Mouse (Mus musculus) liver, embryonic 16.5 days (tissue): ENCODE measurements around the gene Camsap3. TPM values are rescaled to one million over a fixed set of nuclear protein-coding genes. Genes with fewer than 3 reads are reported as not detected.

Source experiments
- ATAC-seq: fragments of 200-750 bp; cut with Nextera tagmentation; 2 replicates; pipeline ENCODE4 v1.8.0; 2017; ENCODE audit warnings: low read depth, mild to moderate bottlenecking, moderate number of reproducible peaks, moderate library complexity
- H3K27ac ChIP-seq: fragments of 300-500 bp; sonication (generic); 2 replicates; pipeline ENCODE4 v1.5.1; 2014; ENCODE audit warnings: mild to moderate bottlenecking, low read length
- H3K27me3 ChIP-seq: fragments of 300-500 bp; sonication (generic); 2 replicates; pipeline ENCODE4 v1.6.1; 2014; ENCODE audit warnings: low read depth, low read length, mixed read lengths; ENCODE audit not compliant: control insufficient read depth, insufficient read depth
- H3K36me3 ChIP-seq: fragments of 300-500 bp; sonication (generic); 2 replicates; pipeline ENCODE4 v1.6.1; 2014; ENCODE audit warnings: mild to moderate bottlenecking; ENCODE audit not compliant: control insufficient read depth, insufficient read depth
- H3K4me1 ChIP-seq: fragments of 300-500 bp; sonication (generic); 2 replicates; pipeline ENCODE4 v1.6.1; 2014; ENCODE audit warnings: low read depth, low read length, mixed read lengths; ENCODE audit not compliant: control insufficient read depth
- H3K4me2 ChIP-seq: fragments of 300-500 bp; sonication (generic); 2 replicates; pipeline ENCODE4 v1.6.1; 2014; ENCODE audit warnings: low read depth, low read length, mixed read lengths
- H3K4me3 ChIP-seq: fragments of 300-500 bp; sonication (generic); 2 replicates; pipeline ENCODE4 v1.5.1; 2014; ENCODE audit warnings: low read depth, mild to moderate bottlenecking, low read length
- H3K9ac ChIP-seq: fragments of 300-500 bp; sonication (generic); 2 replicates; pipeline ENCODE4 v1.6.1; 2014; ENCODE audit warnings: low read depth, low read length
- H3K9me3 ChIP-seq: fragments of 300-500 bp; sonication (generic); replicated peaks from 2 replicates; pipeline ENCODE4 v1.6.1; 2016; ENCODE audit warnings: low read length; ENCODE audit not compliant: control insufficient read depth
- WGBS: fragments of 180-500 bp; shearing (Covaris S2); extraction: QIAGEN DNeasy Blood & Tissue Kit; methylation state at CpG from one replicate; pipeline ENCODE4 v1.1.7; 2014; ENCODE audit not compliant: insufficient replicate concordance; 5-methylcytosine and 5-hydroxymethylcytosine counted together
- polyA plus RNA-seq: library from polyadenylated mRNA; unstranded; fragments of >200 nt; fragmentation: Nextera tagmentation; extraction: Ambion mirVana; gene quantifications from 2 replicates; pipeline ENCODE4 v1.2.1, GENCODE M21; 2015

Gene Camsap3
- polyA plus RNA-seq, 1 experiment from 2014 or later: 2.6 TPM

DNA sequence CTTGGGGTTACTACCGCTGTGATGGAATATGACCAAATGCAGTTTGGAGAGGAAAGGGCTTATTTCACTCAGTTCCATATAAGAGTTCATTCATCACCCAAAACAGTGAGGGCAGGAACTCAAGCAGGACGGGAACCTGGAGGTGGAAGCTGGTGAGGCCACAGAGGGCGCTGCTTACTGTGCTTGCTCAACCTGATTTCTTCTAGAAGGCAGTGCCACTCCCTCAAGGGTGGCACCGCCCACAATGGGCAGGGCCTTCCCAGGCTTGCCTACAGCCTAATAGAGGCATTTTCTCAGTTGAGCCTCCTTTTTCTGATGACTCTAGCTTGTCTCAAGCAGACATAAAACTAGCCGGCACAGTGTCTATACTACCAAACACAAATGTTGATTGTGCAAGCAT lies 58.7 kb downstream of the Camsap3 start:
- H3K9me3 ChIP-seq: no peaks in the 10 kb centered on the region

DNA sequence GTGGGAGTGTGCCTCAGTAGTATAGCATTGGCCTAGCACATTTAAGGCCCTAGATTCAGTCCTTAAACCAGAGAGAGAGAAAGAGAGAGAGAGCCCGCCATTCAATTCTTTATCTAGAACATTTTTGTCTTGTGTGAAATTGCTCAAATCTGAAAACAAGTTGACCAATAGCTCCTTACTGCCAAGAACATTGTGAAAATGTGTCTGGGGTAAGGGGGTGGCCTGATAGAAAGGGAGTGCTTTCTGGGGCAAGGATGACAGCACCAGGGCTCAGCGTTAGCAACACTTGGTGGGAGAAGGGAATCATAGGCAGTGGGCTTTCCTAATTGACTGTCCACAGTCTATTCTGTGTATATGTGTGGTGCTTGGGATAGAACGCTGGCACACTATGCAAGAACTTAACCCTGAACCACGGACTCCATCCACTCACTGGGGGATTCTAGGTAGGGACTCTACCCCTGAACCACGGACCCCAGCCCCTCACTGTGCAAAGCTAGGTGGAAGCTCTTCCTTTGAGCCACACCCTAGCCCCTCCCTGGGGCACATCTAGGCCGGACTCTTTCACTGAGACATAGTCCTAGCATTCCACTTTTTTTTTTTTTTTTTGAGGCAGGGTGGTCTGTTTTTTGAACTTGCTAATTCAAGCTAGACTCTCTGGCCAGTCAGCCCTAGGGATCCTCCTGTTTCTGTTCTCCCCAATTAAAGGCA lies 59.9 kb downstream of the Camsap3 start:
- Histone ChIP-seq H3K9ac (no peak overlapping the region), H3K4me1 (no peaks in the 10 kb centered on the region; the same call in 1 of the 2 replicates), H3K27me3 (no peaks in the 10 kb centered on the region), H3K9me3 (no peaks in the 10 kb centered on the region), H3K36me3 (no peaks in the 10 kb centered on the region), H3K27ac (no peak overlapping the region), H3K4me2 (no peak overlapping the region), H3K4me3 (no peak overlapping the region)
- WGBS: 61% methylated on average over 6 of the region's 6 CpGs
- ATAC-seq: no peak

More for the DNA sequence above, 58.7 kb downstream of the Camsap3 start:
- WGBS: 14% methylated on average over 5 of the region's 5 CpGs
- H3K4me2 ChIP-seq: no peak overlapping the region
- peak; percentile 83 for ATAC-seq
- H3K27ac ChIP-seq: no peak overlapping the region
- H3K4me1 ChIP-seq: no peaks in the 10 kb centered on the region; the same call in 1 of the 2 replicates
- H3K4me3 ChIP-seq: no peak overlapping the region
- H3K36me3 ChIP-seq: 0 out of 2 replicates have a peak, but pooled peaks cover 6% of the 10 kb centered on the region
- H3K9ac ChIP-seq: no peak overlapping the region
- no peaks in the 10 kb centered on the region for H3K27me3 ChIP-seq

DNA sequence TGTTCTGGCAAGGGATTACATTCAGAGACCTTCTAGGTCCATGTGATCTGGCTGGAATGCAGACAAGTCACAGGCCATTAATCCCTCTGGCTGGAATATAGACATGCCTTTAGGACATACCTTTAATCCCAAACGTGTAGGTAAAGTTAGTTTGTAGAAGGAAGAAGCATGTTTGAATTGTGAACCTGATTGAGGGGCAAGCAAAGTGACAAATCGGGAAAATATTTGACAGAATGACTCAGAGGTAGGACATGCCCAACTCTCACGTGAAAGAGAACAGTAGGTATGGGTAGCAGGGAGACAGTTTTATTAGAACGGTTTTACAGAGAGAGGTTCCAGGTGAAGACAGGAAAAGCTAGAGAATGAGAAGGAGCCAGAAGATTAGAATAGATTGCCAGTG lies 60.5 kb downstream of the Camsap3 start:
- Histone ChIP-seq H3K36me3 (no peaks in the 10 kb centered on the region), H3K4me3 (no peak overlapping the region), H3K4me2 (no peak overlapping the region), H3K9ac (no peak overlapping the region), H3K4me1 (no peaks in the 10 kb centered on the region; the same call in 1 of the 2 replicates), H3K27me3 (no peaks in the 10 kb centered on the region), H3K9me3 (no peaks in the 10 kb centered on the region), H3K27ac (peak overlapping the region; percentile 37; the same call in 1 of the 2 replicates)
- WGBS: 51% methylated on average over 4 of the region's 4 CpGs
- ATAC-seq: no peak

DNA sequence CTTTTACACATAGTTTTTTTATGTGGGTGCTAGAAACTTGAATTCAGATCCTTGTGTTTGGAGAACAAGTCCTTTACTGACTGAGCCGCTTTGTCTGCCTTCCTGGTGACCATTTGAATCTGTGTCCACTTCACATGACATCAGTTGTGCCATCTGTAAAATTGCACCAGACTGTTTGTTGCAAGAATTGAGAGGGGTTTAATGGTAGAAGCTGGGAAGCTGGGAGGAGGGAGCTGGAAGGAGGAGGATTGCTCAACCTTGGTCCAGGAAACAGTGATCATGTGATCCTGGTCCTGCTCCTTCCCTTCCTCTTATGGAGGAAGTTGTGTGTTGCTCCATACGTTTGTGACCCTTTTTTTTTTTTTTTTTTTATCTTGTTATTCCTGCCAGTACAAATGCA lies 61.2 kb downstream of the Camsap3 start:
- Histone ChIP-seq H3K27ac (peak overlapping the region; percentile 37; the same call in 1 of the 2 replicates), H3K9ac (no peak overlapping the region), H3K27me3 (no peaks in the 10 kb centered on the region), H3K4me1 (no peaks in the 10 kb centered on the region; the same call in 1 of the 2 replicates), H3K4me2 (no peak overlapping the region), H3K4me3 (no peak overlapping the region), H3K9me3 (no peaks in the 10 kb centered on the region), H3K36me3 (no peaks in the 10 kb centered on the region)
- no peak for ATAC-seq
- WGBS: 26% methylated on average over 2 of the region's 2 CpGs

DNA sequence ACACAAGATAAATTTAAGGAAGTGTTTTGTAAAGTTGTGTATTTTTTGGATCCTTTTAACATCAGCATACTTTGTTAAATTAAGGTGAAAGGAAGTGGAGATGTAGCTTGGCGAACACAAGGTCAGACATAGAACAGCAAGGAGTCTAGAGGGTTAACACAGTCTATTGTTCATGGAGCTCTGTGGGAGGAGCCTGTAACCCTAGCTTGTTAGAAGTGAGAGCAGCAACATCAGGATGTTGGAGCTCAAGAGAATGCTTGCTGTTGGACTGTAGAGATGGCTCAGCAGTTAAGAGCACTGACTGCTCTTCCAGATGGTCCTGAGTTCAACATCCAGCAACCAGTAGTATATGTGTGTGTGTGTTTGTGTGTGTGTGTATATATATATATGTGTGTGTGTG lies 61.9 kb downstream of the Camsap3 start:
- H3K4me2 ChIP-seq: peak overlapping the region; percentile 10; the same call in 1 of the 2 replicates
- 33% methylated on average over 1 of the region's 1 CpGs for WGBS
- no peak overlapping the region for H3K9ac ChIP-seq
- no peaks in the 10 kb centered on the region for H3K36me3 ChIP-seq
- no peaks in the 10 kb centered on the region for H3K9me3 ChIP-seq
- no peak overlapping the region for H3K27ac ChIP-seq
- ATAC-seq: no peak
- no peak overlapping the region for H3K4me3 ChIP-seq
- no peaks in the 10 kb centered on the region for H3K27me3 ChIP-seq
- no peaks in the 10 kb centered on the region; the same call in 1 of the 2 replicates for H3K4me1 ChIP-seq

DNA sequence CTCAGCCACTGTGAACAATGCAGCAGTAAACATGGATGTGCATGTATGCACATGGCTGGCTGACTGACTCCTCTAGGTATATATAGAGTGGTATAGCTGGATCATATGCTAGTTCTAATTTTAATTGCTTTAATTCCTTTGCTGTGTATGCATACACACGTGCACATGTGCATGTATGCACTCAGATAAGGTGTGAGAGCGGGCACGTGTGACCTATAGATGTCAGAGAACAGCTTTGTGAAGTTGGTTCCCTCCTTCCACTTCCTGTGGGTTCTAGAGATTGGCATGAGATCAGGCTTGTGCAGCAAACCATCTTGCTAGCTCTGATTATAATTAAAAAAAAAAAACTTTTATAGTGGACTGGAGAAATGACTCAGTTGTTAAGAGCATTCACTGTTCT lies 65.8 kb downstream of the Camsap3 start:
- ATAC-seq: no peak
- H3K9ac ChIP-seq: no peak overlapping the region
- H3K4me1 ChIP-seq: no peaks in the 10 kb centered on the region
- no peak overlapping the region for H3K4me2 ChIP-seq
- WGBS: 29% methylated on average over 3 of the region's 3 CpGs
- H3K4me3 ChIP-seq: no peak overlapping the region
- H3K9me3 ChIP-seq: no peaks in the 10 kb centered on the region
- no peaks in the 10 kb centered on the region for H3K27me3 ChIP-seq
- no peak overlapping the region for H3K27ac ChIP-seq
- H3K36me3 ChIP-seq: no peaks in the 10 kb centered on the region

DNA sequence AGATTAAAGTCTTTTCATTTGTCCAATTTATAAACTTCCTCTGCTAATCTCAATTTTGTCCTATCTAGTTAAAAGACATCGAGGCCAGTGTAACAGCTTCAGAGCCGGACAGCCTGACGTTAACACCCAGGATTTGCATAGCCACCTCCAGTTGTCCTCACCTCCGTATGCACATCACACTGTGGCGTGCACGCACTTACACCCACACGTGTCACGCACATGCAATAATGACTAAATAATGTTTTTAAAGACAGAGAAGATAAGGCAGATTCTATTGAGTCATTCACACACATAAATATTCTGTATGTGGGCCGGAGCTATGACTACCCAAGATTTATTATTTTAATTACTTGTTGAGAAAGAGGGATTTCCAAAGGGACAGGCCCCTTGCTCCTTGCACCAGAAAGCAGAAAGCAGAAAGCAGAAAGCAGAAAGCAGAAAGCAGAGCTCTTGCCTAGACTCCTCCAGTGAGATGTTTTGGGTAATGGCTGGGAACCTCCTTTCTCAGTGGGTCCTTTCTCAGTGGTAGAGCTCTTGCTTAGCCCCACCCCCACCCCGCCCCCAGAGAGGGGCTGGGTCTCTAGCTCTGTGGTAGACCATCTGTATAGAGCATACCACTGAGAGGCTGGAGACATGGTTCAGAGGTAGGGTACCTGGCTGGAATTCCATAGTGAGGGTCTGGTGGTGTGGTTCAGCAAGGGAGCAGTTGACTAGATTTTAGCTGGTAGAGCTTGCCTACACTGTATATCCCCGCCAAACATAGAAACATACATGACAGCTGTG lies 67.8 kb downstream of the Camsap3 start:
- Histone ChIP-seq H3K27ac (no peak overlapping the region), H3K4me2 (no peak overlapping the region), H3K27me3 (no peaks in the 10 kb centered on the region), H3K4me3 (no peak overlapping the region), H3K4me1 (no peaks in the 10 kb centered on the region), H3K9ac (no peak overlapping the region), H3K36me3 (no peaks in the 10 kb centered on the region), H3K9me3 (no peaks in the 10 kb centered on the region)
- no peak for ATAC-seq
- 68% methylated on average over 11 of the region's 11 CpGs for WGBS

DNA sequence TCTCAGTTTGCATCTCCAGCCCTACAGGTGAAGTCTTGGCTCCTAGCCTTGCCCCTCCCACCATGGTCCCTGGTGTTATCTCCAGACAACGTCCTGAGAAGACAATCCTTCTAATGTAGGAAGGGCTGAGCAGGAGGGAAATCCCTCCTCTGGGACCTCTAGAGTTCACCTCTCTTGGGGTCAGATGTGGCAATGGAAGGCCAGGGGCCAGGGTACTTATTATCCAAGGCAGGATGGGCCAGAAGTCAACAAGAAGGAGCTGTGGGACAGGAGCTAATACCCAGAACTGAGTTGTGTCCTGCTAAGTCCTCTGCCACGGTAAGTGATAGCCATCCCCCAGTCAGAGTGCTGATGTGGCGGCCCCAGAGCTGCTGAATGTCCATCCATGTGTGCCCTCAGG lies 68.4 kb downstream of the Camsap3 start, which contains the start of gene Retn:
TSS of gene Retn (plus strand) at position 245 of the 400 bp plus-strand sequence.
- WGBS: 58% methylated on average over 3 of the region's 3 CpGs
- H3K9me3 ChIP-seq: no peaks in the 10 kb centered on the region
- H3K4me3 ChIP-seq: no peak within 1 kb of the TSS
- no peak within 1 kb of the TSS for H3K4me2 ChIP-seq
- no peak within 1 kb of the TSS for H3K9ac ChIP-seq
- H3K27ac ChIP-seq: no peak within 1 kb of the TSS
- no peaks in the 10 kb centered on the region for H3K4me1 ChIP-seq
- no peak for ATAC-seq
- no peaks in the 10 kb centered on the region for H3K27me3 ChIP-seq
- H3K36me3 ChIP-seq: no peaks in the 10 kb centered on the region
